Mouse (Mus musculus) C2C12 (cell line): ENCODE data around the gene Ankzf1. TPM values are rescaled to one million over a fixed set of nuclear protein-coding genes. Genes with fewer than 3 reads are reported as not detected.

Source experiments
- H3K27me3 ChIP-seq: one replicate; pipeline ENCODE4 v1.6.1; 2011; ENCODE audit not compliant: control insufficient read depth, insufficient read depth, insufficient read length
- H3K36me3 ChIP-seq: one replicate; pipeline ENCODE4 v1.6.1; 2011; ENCODE audit not compliant: control insufficient read depth, insufficient read depth
- H3K4me3 ChIP-seq: one replicate; pipeline ENCODE4 v1.5.1; 2011; ENCODE audit warnings: mild to moderate bottlenecking, control low read depth; ENCODE audit not compliant: poor library complexity, insufficient read depth, severe bottlenecking
- H3K79me2 ChIP-seq: one replicate; pipeline ENCODE4 v1.6.1; 2011; ENCODE audit not compliant: control insufficient read depth, insufficient read depth
- H3K79me3 ChIP-seq: one replicate; pipeline ENCODE4 v1.6.1; 2011; ENCODE audit warnings: low read depth, control low read depth
- H3ac ChIP-seq: one replicate; pipeline ENCODE3; 2011; ENCODE audit warnings: low read depth; ENCODE audit not compliant: control insufficient read depth, insufficient read length
- CEBPB ChIP-seq: IDR thresholded peaks from one replicate; pipeline ENCODE4 v1.6.1; 2011; ENCODE audit warnings: low read depth, mild to moderate bottlenecking, control low read depth, moderate library complexity
- CTCF ChIP-seq: IDR thresholded peaks from one replicate; pipeline ENCODE4 v1.5.1; 2011; ENCODE audit not compliant: control insufficient read depth, insufficient read depth, insufficient read length
- FOSL1 ChIP-seq: IDR thresholded peaks from one replicate; pipeline ENCODE4 v1.8.0; 2011; ENCODE audit warnings: mild to moderate bottlenecking, low read length; ENCODE audit not compliant: poor library complexity, insufficient read depth, severe bottlenecking
- MAX ChIP-seq: IDR thresholded peaks from one replicate; pipeline ENCODE4 v1.6.1; 2011; ENCODE audit warnings: mild to moderate bottlenecking, control low read depth
- MYOD1 ChIP-seq: IDR thresholded peaks from one replicate; pipeline ENCODE4 v1.6.1; 2011; ENCODE audit warnings: low read depth; ENCODE audit not compliant: control insufficient read depth, insufficient read length
- MYOG ChIP-seq: IDR thresholded peaks from one replicate; pipeline ENCODE4 v1.6.1; 2011; ENCODE audit not compliant: control insufficient read depth, insufficient read length; ENCODE audit errors: extremely low read depth
- USF1 ChIP-seq: IDR thresholded peaks from one replicate; pipeline ENCODE4 v1.6.1; 2011; ENCODE audit warnings: low read depth, mild to moderate bottlenecking, control low read depth, moderate library complexity
- polyA plus RNA-seq: library from polyadenylated mRNA; unstranded; fragments of >200 nt; fragmentation: generic; extraction: Trizol; gene quantifications from one replicate; pipeline ENCODE4 v1.2.1, GENCODE M21; 2012; ENCODE audit warnings: missing spikeins

Gene Ankzf1
- polyA plus RNA-seq, 1 experiment = 4.0 TPM

DNA sequence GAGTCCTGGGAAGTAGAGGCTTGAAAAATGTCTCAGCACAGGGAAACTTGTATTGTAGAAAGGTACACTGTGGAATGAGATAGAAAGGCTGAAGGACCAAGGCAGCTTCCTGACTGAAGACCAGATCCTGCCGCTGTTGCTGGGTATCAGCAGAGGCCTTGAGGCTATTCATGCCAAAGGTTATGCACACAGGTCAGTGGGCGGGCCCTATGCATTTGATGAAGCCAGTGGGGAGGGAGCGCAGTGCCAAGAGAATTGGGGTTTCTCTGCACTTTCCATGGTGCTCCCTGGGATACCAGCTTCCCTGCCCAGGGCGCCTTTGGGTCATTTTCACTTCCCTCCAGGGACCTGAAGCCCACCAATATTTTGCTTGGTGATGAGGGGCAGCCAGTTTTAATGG lies 20.6 kb downstream of the Ankzf1 start:
- TF ChIP-seq FOSL1 = no peak
- TF ChIP-seq MYOD1 = no peak
- TF ChIP-seq CTCF = no peak
- TF ChIP-seq USF1 = no peak
- TF ChIP-seq CEBPB = no peak
- TF ChIP-seq MYOG = no peak
- TF ChIP-seq MAX = no peak
- no peaks in the 10 kb centered on the region for H3K27me3 ChIP-seq
- H3K36me3 ChIP-seq = peaks cover 56% of the 10 kb centered on the region
- H3K4me3 ChIP-seq = no peak overlapping the region
- H3K79me2 ChIP-seq = peaks cover 70% of the 10 kb centered on the region
- H3K79me3 ChIP-seq = peaks cover 40% of the 10 kb centered on the region
- no peak overlapping the region for H3ac ChIP-seq

DNA sequence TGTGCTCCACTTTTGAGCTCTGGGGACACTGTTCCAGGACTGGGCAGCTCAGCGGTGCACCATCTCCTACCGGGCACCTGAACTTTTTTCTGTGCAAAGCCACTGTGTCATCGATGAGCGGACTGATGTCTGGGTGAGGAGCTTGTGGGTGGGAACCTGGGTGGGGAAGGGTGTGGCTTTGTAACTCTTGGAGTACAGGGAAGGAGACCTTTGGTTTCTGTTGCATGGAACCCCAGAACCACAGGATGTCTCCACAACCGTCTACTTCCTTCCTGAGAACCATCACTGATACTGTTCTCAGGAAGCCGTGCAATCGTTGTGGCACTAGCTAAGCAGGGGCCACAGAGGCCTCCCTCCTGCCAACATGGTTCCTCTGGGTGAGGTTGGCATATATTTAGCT lies 21.1 kb downstream of the Ankzf1 start:
- H3ac ChIP-seq = no peak overlapping the region
- no peaks in the 10 kb centered on the region for H3K27me3 ChIP-seq
- peaks cover 75% of the 10 kb centered on the region for H3K79me2 ChIP-seq
- peaks cover 46% of the 10 kb centered on the region for H3K79me3 ChIP-seq
- TF ChIP-seq USF1 = no peak
- no peak for TF ChIP-seq CEBPB
- no peak for TF ChIP-seq FOSL1
- TF ChIP-seq MYOG = no peak
- TF ChIP-seq CTCF = no peak
- TF ChIP-seq MYOD1 = no peak
- no peak for TF ChIP-seq MAX
- no peak overlapping the region for H3K4me3 ChIP-seq
- H3K36me3 ChIP-seq = peaks cover 56% of the 10 kb centered on the region

DNA sequence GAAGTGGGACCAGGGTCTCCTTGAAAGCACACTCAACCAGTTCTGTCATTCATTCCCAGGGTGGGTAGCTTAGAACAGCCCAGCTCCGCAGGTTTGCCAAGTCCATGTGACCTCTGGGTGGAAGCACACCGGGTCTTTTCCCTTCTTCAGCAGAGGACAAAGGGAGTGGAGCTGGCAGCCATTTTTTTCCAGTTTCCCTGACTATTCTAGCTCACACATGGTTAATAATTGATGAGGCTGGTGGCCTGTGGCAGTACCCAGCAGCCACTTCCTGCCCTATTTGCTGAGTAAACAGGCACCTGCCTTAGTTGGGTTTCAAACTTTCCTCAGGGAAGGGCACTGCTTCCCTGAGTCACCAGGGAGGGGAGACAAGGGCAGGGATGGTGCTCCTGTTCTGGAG lies 22.5 kb downstream of the Ankzf1 start:
- Histone ChIP-seq H3K36me3 (peaks cover 56% of the 10 kb centered on the region), H3K79me3 (peaks cover 54% of the 10 kb centered on the region), H3K4me3 (no peak overlapping the region), H3ac (no peak overlapping the region), H3K79me2 (peaks cover 86% of the 10 kb centered on the region), H3K27me3 (no peaks in the 10 kb centered on the region)
- TF ChIP-seq MYOD1 (no peak), USF1 (no peak), MAX (no peak), CEBPB (no peak), MYOG (no peak), FOSL1 (no peak)

DNA sequence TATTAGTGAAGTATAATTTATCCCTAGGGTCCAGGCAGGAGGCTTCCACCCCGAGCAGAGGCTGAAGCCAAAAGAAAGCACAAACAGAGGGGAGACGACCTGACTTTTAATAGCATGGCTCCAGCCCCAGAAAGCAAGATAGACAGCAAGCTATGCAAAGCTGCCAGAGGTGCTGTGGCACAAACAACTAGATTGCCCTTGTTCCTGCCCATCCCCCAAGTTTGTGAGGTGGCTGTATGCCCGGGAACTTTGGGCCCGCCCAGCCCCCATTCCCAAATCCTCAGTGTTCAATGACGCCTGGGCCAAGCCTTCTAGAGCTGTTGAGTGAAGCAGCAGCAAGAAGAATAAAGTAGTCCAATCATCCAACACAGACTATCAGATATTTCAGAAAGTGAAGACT lies 22.9 kb downstream of the Ankzf1 start:
- TF ChIP-seq CEBPB (no peak), MAX (no peak), FOSL1 (no peak), USF1 (no peak), CTCF (no peak), MYOG (no peak), MYOD1 (no peak)
- no peaks in the 10 kb centered on the region for H3K27me3 ChIP-seq
- no peak overlapping the region for H3K4me3 ChIP-seq

DNA sequence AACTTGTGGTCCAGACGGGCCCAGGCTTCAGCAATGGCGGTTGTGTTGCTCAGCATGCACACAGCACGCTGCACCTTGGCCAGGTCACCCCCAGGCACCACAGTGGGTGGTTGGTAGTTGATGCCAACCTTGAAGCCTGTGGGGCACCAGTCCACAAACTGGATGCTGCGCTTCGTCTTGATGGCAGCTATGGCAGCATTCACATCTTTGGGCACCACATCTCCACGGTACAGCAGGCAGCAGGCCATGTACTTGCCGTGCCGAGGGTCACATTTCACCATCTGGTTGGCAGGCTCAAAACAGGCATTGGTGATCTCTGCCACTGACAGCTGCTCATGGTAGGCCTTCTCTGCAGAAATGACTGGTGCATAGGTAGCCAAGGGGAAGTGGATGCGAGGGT lies 23.8 kb downstream of the Ankzf1 start:
- Histone ChIP-seq H3K79me2 (peaks cover 84% of the 10 kb centered on the region), H3K36me3 (peaks cover 56% of the 10 kb centered on the region), H3K27me3 (no peaks in the 10 kb centered on the region), H3ac (no peak overlapping the region), H3K79me3 (peaks cover 54% of the 10 kb centered on the region), H3K4me3 (no peak overlapping the region)
- TF ChIP-seq CEBPB = no peak

More for the DNA sequence above, 22.9 kb downstream of the Ankzf1 start:
- Histone ChIP-seq H3K79me2 (peaks cover 86% of the 10 kb centered on the region), H3K79me3 (peaks cover 54% of the 10 kb centered on the region), H3ac (no peak overlapping the region), H3K36me3 (peaks cover 56% of the 10 kb centered on the region)

DNA sequence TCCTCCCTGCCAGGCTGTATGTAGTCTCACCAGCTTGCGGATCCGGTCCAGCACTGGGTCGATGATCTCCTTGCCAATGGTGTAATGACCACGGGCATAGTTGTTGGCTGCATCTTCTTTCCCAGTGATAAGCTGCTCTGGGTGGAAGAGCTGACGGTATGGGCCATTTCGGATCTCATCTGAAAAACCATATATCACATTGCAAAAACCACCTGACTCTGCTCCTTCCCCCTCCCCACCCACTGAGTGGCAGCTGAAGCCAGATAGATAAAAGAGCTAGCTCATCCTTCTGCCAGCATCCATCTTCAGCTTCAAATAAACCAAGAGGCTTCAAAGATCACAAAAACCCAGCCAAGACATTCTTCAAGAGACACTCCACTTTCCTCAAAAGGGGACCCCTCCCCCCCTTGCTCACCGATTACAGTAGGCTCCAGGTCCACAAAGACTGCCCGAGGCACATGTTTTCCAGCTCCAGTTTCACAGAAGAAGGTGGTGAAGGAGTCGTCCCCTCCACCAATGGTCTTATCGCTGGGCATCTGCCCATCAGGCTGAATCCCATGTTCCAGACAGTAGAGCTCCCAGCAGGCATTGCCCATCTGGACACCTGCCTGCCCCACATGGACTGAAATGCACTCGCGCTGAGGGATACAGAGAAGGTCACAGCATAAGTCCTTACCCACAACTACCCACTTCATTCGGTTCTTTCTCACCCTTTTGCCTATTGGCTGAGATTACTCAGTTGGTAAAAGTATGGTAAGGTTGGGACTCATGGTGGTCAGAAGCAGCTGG lies 25.0 kb downstream of the Ankzf1 start:
- H3ac ChIP-seq = no peak overlapping the region
- TF ChIP-seq MYOD1 (no peak), MYOG (no peak), MAX (no peak), CEBPB (no peak), USF1 (no peak), CTCF (no peak), FOSL1 (no peak)
- H3K79me3 ChIP-seq = peaks cover 43% of the 10 kb centered on the region
- no peaks in the 10 kb centered on the region for H3K27me3 ChIP-seq
- peaks cover 72% of the 10 kb centered on the region for H3K79me2 ChIP-seq
- peaks cover 52% of the 10 kb centered on the region for H3K36me3 ChIP-seq
- no peak overlapping the region for H3K4me3 ChIP-seq
